Mouse (Mus musculus): ENCODE results near the gene Gjd3.

- TF ChIP-seq CTCF (IDR thresholded peaks at IDR 0.05; ENCODE audit: low read depth) (0 out of 2 replicates have a peak, but pooled peaks have one; percentile 15), EP300 (optimal IDR thresholded peaks at IDR 0.05) (no peak)
Measured at GRCm38 (mm10) chr11:98959437-98960312, 23.1 kb downstream of the Gjd3 start.

All from stomach, postnatal 0 days (tissue).